Mouse (Mus musculus) midbrain, embryonic 10.5 days (tissue): ENCODE results near the gene Lce6a. TPM values are rescaled to one million over a fixed set of nuclear protein-coding genes. Genes with fewer than 3 reads are reported as not detected.

ENCODE experiments used
- DNase-seq: peaks from one replicate; pipeline ENCODE4 v3.0.0-alpha.2; 2017; ENCODE audit warnings: low spot score
- H3K27ac ChIP-seq: fragments of 300-500 bp; sonication (generic); replicated peaks from 2 replicates; pipeline ENCODE4 v1.5.1; 2016; ENCODE audit warnings: mild to moderate bottlenecking
- H3K27me3 ChIP-seq: fragments of 300-500 bp; sonication (generic); 2 replicates; pipeline ENCODE4 v1.6.1; 2016; ENCODE audit warnings: low read depth, mild to moderate bottlenecking; ENCODE audit not compliant: poor library complexity, severe bottlenecking
- H3K36me3 ChIP-seq: fragments of 300-500 bp; sonication (generic); 2 replicates; pipeline ENCODE4 v1.6.1; 2016; ENCODE audit warnings: mild to moderate bottlenecking, moderate library complexity
- H3K4me1 ChIP-seq: fragments of 300-500 bp; sonication (generic); 2 replicates; pipeline ENCODE4 v1.6.1; 2016
- H3K4me3 ChIP-seq: fragments of 300-500 bp; sonication (generic); 2 replicates; pipeline ENCODE4 v1.5.1; 2016; ENCODE audit warnings: mild to moderate bottlenecking, moderate library complexity
- H3K9me3 ChIP-seq: fragments of 300-500 bp; sonication (generic); replicated peaks from 2 replicates; pipeline ENCODE4 v1.6.1; 2016; ENCODE audit warnings: mild to moderate bottlenecking
- WGBS: fragments of 180-500 bp; shearing (Covaris S2); methylation state at CpG from one replicate; pipeline ENCODE4 v1.1.7; 2016; 5-methylcytosine and 5-hydroxymethylcytosine counted together
- polyA plus RNA-seq: library from polyadenylated mRNA; unstranded; fragments of >200 nt; fragmentation: Nextera tagmentation; extraction: Ambion mirVana; gene quantifications from 2 replicates; pipeline ENCODE4 v1.2.1, GENCODE M21; 2016

Lce6a gene
- polyA plus RNA-seq, result not detected in 2 replicates

DNA sequence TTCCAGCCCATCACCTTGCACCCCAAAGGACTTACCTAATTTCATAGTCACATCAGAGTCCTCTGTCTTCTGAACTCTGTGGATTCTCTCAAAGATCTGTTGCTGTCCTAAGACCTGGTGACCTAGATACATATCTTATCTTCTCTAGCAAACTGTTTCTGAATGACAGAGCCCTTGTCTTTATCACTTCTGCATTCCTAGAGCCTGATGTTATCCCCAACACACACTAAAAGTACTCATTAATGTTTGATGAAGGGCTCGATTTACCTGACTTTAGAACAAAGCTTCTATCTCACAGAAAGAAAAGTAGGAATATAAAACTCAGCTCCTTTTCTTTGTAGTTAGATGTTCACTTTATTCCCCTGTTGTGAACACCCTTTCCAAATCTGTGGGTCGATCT, at the start of gene Lce6a:
Gene Lce6a (minus strand): TSS at position 101 of the 400 bp plus-strand sequence.
- Histone ChIP-seq H3K9me3 (no peaks in the 10 kb centered on the region), H3K27ac (no peak within 1 kb of the TSS), H3K4me1 (peaks cover 4% of the 10 kb centered on the region), H3K27me3 (no peaks in the 10 kb centered on the region), H3K4me3 (no peak within 1 kb of the TSS), H3K36me3 (no peaks in the 10 kb centered on the region)
- no peak for DNase-seq
- WGBS, result 87% methylated on average over 2 of the region's 2 CpGs

DNA sequence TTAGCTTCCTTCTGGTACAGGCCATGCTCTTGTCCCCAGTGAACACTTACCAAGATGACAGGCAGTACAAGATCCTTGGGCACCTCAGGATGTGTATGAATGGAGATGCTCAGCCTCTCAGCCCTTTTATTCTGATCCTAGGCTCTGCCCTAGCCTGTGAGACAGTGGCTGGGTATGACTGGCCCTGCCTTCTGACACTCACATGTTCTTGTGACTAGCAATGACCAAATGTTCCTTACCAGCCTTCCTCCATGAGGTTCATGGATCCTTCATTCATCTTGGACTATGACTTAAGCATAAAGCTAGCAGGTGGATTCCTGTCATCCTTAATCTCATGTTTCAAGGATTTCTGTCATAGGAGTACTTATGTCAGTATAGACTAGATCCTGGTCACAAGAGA, 48.8 kb upstream of the Lce6a start, which contains the start of gene Lce1a2:
Gene Lce1a2 (minus strand): TSS at position 101 of the 400 bp plus-strand sequence.
- no peaks in the 10 kb centered on the region for H3K9me3 ChIP-seq
- no peaks in the 10 kb centered on the region for H3K36me3 ChIP-seq
- no peaks in the 10 kb centered on the region for H3K4me1 ChIP-seq
- DNase-seq, result no peak
- H3K27me3 ChIP-seq, result no peaks in the 10 kb centered on the region
- H3K4me3 ChIP-seq, result no peak within 1 kb of the TSS
- no peak within 1 kb of the TSS for H3K27ac ChIP-seq

DNA sequence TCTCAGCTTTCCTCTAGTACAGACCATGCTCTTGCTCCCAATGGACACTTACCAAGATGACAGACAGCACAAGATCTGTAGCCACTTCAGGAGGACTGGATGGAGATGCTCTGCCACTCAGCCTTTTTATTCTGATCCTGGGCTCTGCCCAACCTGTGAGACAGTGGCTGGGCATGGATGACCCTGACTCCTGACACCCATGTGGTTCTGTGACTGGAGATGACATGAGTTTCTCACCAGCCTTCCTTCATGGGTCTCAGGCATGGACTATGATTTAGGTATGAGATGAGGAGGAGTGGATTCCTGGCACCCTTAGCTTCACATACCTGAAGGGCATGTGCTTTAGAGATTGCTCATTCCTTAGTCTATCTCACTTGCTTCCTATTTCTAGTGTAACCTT, 35.4 kb upstream of the Lce6a start, which contains the start of gene Lce1b:
Gene Lce1b (minus strand): TSS at position 101 of the 400 bp plus-strand sequence.
- no peaks in the 10 kb centered on the region for H3K4me1 ChIP-seq
- H3K27ac ChIP-seq, result no peak within 1 kb of the TSS
- H3K27me3 ChIP-seq, result no peaks in the 10 kb centered on the region
- H3K4me3 ChIP-seq, result no peak within 1 kb of the TSS
- H3K9me3 ChIP-seq, result no peaks in the 10 kb centered on the region
- H3K36me3 ChIP-seq, result no peaks in the 10 kb centered on the region
- no peak for DNase-seq

DNA sequence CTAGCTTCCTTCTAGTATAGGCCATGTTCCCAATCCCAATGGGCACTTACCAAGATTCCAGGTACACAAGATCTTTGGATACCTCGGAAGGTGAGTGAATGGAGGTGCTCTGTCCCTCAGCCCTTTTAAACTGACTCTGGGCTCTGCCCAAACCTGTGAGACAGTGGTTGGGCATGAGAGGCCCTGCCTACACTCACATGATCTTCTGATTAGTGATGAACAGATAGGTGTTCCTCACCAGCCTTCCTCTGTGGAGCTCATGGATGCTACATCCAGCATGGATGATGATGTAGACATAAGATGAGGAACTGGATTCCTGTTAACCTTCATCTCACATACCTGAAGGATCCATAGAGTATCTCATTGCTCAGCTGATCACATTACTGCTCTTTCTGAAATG, 26.7 kb upstream of the Lce6a start, which contains the start of gene Lce1a1:
Gene Lce1a1 (minus strand): TSS at position 101 of the 400 bp plus-strand sequence.
- no peak within 1 kb of the TSS for H3K27ac ChIP-seq
- WGBS, result 82% methylated on average over 1 of the region's 1 CpGs
- no peak for DNase-seq
- H3K36me3 ChIP-seq, result no peaks in the 10 kb centered on the region
- no peaks in the 10 kb centered on the region for H3K4me1 ChIP-seq
- H3K27me3 ChIP-seq, result no peaks in the 10 kb centered on the region
- no peaks in the 10 kb centered on the region for H3K9me3 ChIP-seq
- H3K4me3 ChIP-seq, result no peak within 1 kb of the TSS

DNA sequence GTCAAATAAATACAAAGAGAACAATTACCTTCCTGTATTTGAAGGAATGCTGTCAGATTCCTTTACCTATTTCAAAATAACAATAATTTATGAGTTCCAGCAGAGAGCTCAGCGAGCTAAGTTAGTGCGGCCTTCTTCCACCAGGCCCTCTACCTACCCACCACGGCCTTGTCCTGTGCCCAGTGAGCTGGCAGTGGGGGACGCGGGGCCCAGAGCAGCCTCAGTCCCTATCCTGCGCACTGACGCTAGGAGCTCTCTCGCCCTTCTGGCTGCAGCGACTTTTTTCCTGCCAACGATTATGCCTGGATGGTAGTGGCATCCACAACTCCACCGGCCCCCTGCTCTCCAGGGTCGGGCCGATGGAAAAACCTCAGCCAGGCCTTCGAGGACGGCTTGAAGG, 18.4 kb upstream of the Lce6a start:
- Histone ChIP-seq H3K9me3 (no peaks in the 10 kb centered on the region), H3K27ac (no peak overlapping the region), H3K27me3 (no peaks in the 10 kb centered on the region), H3K4me3 (no peak overlapping the region), H3K4me1 (no peaks in the 10 kb centered on the region), H3K36me3 (no peaks in the 10 kb centered on the region)
- DNase-seq, result no peak
- 92% methylated on average over 15 of the region's 15 CpGs for WGBS

DNA sequence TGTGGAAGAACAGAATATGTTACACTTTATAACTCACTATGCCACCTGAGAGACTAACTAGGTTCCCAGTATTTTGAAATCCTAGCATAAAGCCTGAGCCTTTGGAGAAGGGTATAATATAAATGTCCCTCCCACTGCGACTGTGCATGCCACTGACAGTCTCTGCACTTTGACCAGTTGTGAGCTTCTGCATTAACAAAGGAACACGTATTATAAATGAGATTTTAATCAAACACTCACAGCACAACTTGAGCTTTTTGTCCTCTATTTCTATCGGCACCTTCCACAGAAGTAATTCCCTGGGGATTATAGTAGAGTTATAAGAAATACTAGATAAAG, 17.2 kb upstream of the Lce6a start:
- Histone ChIP-seq H3K27ac (no peak overlapping the region), H3K27me3 (no peaks in the 10 kb centered on the region), H3K9me3 (no peaks in the 10 kb centered on the region), H3K4me1 (no peaks in the 10 kb centered on the region), H3K4me3 (no peak overlapping the region), H3K36me3 (no peaks in the 10 kb centered on the region)
- DNase-seq, result no peak
- 88% methylated on average over 3 of the region's 3 CpGs for WGBS

DNA sequence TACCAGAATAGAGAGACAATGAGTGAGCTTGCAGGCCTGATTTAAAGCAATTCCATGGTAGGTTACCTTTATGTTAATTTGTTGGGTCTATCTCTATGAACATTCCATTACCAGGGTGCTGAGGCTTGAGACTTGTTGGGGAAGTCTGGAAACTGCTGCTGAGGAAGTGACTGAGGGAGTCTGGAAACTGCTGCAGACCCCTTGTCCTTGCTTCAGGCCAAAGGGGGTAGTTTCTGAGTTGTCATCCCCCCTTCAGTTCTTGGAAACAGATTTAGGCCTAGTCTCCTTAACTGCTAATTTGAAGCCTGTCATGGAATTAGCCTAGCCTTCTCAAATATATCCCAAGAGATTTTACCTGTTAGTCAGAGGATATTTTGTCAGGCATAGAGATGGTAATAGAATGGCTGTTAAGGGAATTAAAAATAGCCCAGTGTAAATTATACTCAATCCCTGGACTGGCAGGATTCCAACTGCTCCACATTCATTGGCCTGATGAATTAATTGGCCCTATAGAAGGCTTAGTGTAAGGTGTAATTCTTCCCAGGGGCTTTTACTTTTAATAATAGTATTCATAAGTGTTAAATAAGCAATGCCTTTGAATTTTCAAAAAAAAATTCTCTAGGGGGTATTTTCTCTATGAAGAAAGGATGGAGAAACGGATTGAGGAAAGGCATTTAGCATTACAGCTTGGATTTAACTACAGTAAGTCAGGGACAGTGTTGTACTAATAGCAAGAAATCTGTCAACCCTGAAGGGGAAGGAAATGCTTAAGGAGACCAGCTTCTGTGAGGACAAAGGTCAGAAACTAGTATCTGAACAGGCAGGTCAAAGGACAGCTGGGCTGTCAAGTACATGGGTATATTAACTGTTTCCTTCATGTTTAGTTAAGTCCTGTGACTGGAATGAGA, 16.5 kb upstream of the Lce6a start:
- no peak overlapping the region for H3K4me3 ChIP-seq
- H3K27me3 ChIP-seq, result no peaks in the 10 kb centered on the region
- H3K4me1 ChIP-seq, result no peaks in the 10 kb centered on the region
- no peaks in the 10 kb centered on the region for H3K9me3 ChIP-seq
- no peaks in the 10 kb centered on the region for H3K36me3 ChIP-seq
- no peak for DNase-seq
- WGBS, result 74% methylated on average over 1 of the region's 1 CpGs
- H3K27ac ChIP-seq, result no peak overlapping the region

DNA sequence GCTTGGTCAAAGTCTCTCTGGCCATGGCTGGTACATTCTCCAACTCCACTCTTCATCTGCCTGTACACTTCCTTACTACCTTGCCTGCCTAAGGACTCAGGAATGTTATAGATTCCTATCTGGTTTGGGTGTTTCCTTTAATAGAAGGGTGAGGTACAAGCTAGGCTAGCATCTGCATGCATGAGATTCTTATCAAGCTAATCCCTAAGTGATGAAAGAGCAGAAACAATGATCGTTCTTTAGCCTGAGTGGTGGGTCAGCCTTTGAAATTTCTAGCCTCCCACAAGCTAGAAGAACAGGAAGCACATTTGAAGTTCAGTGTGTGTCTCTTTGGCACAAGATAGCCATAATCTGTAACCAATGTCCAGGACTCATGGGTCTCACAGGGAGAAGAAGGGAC, 11.7 kb downstream of the Lce6a start:
- Histone ChIP-seq H3K27me3 (no peaks in the 10 kb centered on the region), H3K9me3 (no peaks in the 10 kb centered on the region), H3K4me1 (no peaks in the 10 kb centered on the region), H3K36me3 (no peaks in the 10 kb centered on the region), H3K27ac (no peak overlapping the region), H3K4me3 (no peak overlapping the region)
- 65% methylated on average over 1 of the region's 1 CpGs for WGBS
- DNase-seq, result no peak

DNA sequence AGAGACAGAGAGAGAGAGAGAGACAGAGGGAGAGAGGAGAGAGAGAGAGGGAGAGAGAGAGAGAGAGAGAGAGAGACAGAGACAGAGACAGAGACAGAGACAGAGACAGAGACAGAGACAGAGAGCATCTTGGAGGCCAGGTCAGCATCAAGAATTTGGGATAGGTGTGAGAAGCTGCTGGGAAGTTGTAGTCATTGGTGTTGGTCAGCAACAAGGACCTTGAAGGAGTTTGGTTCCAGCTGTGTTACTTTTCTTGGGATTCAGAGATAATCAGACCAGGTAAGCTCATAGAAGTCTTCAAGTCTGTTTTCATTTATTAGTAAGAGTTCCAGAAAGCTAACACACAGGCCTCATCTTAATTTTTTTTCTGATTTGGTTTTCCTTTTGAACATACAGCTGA, 14.1 kb downstream of the Lce6a start, which contains the start of gene 2210017I01Rik:
Gene 2210017I01Rik (minus strand): TSS at position 101 of the 400 bp plus-strand sequence.
- no peak for DNase-seq
- no peaks in the 10 kb centered on the region for H3K27me3 ChIP-seq
- H3K9me3 ChIP-seq, result no peaks in the 10 kb centered on the region
- no peaks in the 10 kb centered on the region for H3K4me1 ChIP-seq
- no peaks in the 10 kb centered on the region for H3K36me3 ChIP-seq
- no peak within 1 kb of the TSS for H3K4me3 ChIP-seq
- H3K27ac ChIP-seq, result no peak within 1 kb of the TSS

DNA sequence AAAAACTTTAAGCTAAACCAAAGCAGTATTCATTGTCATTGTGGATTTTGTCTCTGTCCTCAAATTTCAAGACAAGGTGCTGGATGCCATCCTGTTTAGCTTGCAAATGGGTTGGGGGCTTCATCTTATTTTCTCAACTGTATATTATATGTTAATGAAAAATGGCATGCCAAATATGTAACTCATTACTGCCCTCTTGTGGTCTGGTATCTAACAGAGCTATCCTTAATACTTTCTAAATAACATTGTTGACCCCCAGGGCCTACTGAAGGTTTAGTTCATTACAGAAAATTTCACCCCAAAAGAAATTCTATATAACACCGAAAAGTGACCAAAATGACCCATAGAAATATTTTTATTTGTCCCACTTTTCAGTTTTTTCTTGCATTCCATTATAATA, 19.3 kb downstream of the Lce6a start:
- Histone ChIP-seq H3K36me3 (no peaks in the 10 kb centered on the region), H3K27ac (no peak overlapping the region), H3K4me1 (no peaks in the 10 kb centered on the region), H3K27me3 (no peaks in the 10 kb centered on the region), H3K9me3 (peaks cover 8% of the 10 kb centered on the region; the same call in 1 of the 2 replicates), H3K4me3 (no peak overlapping the region)
- WGBS, result 50% methylated on average over 1 of the region's 1 CpGs
- DNase-seq, result no peak

DNA sequence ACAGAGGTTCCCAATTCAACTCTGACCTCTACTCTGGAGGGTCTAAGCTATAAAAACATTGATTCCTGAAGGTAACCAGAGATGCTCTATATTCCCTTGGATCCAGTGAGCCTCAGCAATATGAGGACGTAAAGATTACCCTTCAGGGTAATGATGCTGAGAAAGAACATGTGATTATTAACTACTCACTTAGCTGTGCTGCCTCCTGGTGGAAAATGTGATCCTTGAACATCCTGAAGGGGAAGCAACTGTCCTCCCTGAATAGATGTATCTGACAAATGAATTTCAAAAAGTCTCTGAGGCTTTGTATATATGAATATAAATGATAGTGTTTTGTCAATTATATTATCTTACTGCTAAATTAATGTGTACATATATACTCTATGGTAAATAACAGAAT, 21.0 kb downstream of the Lce6a start:
- Histone ChIP-seq H3K4me3 (no peak overlapping the region), H3K27ac (no peak overlapping the region), H3K36me3 (no peaks in the 10 kb centered on the region), H3K4me1 (no peaks in the 10 kb centered on the region), H3K27me3 (no peaks in the 10 kb centered on the region), H3K9me3 (peaks cover 8% of the 10 kb centered on the region; the same call in 1 of the 2 replicates)
- 69% methylated on average over 1 of the region's 1 CpGs for WGBS
- no peak for DNase-seq

DNA sequence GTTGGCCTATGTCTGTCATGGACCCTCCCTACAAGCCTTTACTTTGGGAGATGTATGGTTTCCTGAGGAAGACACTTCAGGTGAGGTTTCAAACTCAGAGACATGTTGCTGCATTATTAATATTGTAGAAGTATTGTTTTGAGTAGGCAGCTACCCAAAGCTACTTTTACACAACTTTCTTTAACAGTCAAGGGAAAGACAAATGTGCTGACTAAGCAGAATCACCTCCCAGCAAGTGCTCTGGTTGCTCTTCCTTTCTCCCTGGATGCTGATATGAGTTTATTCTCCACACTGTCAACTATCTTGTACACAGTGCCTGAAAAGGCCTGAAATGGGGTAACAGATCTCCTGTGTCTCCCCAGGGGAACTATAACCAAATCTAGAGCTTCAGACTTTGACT, 21.5 kb downstream of the Lce6a start:
- Histone ChIP-seq H3K27me3 (no peaks in the 10 kb centered on the region), H3K4me1 (no peaks in the 10 kb centered on the region), H3K27ac (no peak overlapping the region), H3K4me3 (no peak overlapping the region), H3K36me3 (no peaks in the 10 kb centered on the region), H3K9me3 (peaks cover 8% of the 10 kb centered on the region; the same call in 1 of the 2 replicates)
- no peak for DNase-seq

DNA sequence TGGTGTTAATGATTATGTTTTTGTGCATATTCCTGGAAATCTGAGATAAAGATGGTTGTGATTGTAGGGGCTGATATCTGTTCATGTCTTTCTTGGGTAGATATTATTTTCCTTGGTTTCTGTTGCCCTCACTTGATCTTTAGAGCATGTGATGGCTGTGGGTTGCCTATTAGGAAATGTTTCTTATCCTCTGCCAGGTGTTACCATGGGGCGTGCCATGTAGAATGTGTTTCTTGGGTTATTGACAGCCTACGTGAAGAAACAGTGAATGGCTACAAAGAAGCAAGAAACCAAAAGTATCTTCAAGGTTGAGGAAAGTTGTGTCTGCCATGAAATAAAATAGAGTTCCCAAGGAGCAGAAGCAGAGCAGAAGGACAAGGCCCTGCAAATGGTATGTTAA, 23.0 kb downstream of the Lce6a start:
- H3K4me1 ChIP-seq, result no peaks in the 10 kb centered on the region
- H3K27ac ChIP-seq, result no peak overlapping the region
- WGBS, result 92% methylated on average over 2 of the region's 2 CpGs
- H3K36me3 ChIP-seq, result no peaks in the 10 kb centered on the region
- no peak for DNase-seq
- H3K4me3 ChIP-seq, result no peak overlapping the region
- peaks cover 8% of the 10 kb centered on the region; the same call in 1 of the 2 replicates for H3K9me3 ChIP-seq
- no peaks in the 10 kb centered on the region for H3K27me3 ChIP-seq
